Mouse (Mus musculus) heart, adult 2 months (tissue): ENCODE results near the gene Gm20917. TPM values are rescaled to one million over a fixed set of nuclear protein-coding genes. Genes with fewer than 3 reads are reported as not detected.
"Not testable (repeated sequence)": the region's sequence is repeated elsewhere in the genome, so short reads cannot be mapped to it uniquely, and the experiment has no call there.

ENCODE experiments used
- DNase-seq, 2 experiments: peaks; one replicate each; pipeline ENCODE4 v3.0.0; 2021
- H3K27ac ChIP-seq: fragments of 200-600 bp; 2 replicates; pipeline ENCODE4 v1.8.1; 2022
- H3K27me3 ChIP-seq: fragments of 200-500 bp; 2 replicates; pipeline ENCODE4 v1.6.1; 2012; ENCODE audit warnings: mild to moderate bottlenecking, low read length, inconsistent platforms, mixed read lengths; ENCODE audit not compliant: control insufficient read depth, insufficient read depth
- H3K36me3 ChIP-seq: fragments of 200-500 bp; 2 replicates; pipeline ENCODE4 v1.6.1; 2012; ENCODE audit warnings: low read length, inconsistent platforms; ENCODE audit not compliant: control insufficient read depth, insufficient read depth
- H3K4me1 ChIP-seq: fragments of 200-500 bp; 2 replicates; pipeline ENCODE4 v1.6.1; 2011; ENCODE audit warnings: low read length; ENCODE audit not compliant: control insufficient read depth, insufficient read depth
- H3K4me3 ChIP-seq: fragments of 200-600 bp; 2 replicates; pipeline ENCODE4 v1.8.1; 2022
- H3K79me2 ChIP-seq: fragments of 200-500 bp; replicated peaks from 2 replicates; pipeline ENCODE4 v1.6.1; 2012; ENCODE audit warnings: mild to moderate bottlenecking, inconsistent platforms, low read length, moderate library complexity, mixed read lengths; ENCODE audit not compliant: control insufficient read depth, insufficient read depth
- H3K9ac ChIP-seq: fragments of 200-500 bp; 2 replicates; pipeline ENCODE4 v1.6.1; 2012; ENCODE audit warnings: low read depth, mild to moderate bottlenecking, control low read depth, inconsistent platforms, low read length, mixed read lengths
- WGBS: fragments of 180-500 bp; shearing (Covaris S2); methylation state at CpG from one replicate; pipeline ENCODE4 v1.1.7; 2018; 5-methylcytosine and 5-hydroxymethylcytosine counted together
- intact Hi-C: fragments of 180-260 bp; cut with DNase I; formaldehyde crosslinking; loops from one replicate; pipeline ENCODE4 v1.15.1; 2025
- long read RNA-seq: library from polyadenylated mRNA; stranded (forward); transcript quantifications from one replicate; pipeline ENCODE4 v2.0.0, GENCODE M21; 2021
- polyA plus RNA-seq: library from polyadenylated mRNA; depleted of rRNA; stranded (reverse); fragments of >200 nt; gene quantifications from 2 replicates; pipeline ENCODE4 v1.2.3, GENCODE M21; 2012; rRNA removed
- total RNA-seq, 2 experiments: library from RNA; stranded (reverse); gene quantifications; 2 replicates each; pipeline ENCODE4 v1.2.3; 2021

Gm20917 gene
- not detected for total RNA-seq
- not detected in 2 replicates for polyA plus RNA-seq
- long read RNA-seq: 0 reads

DNA sequence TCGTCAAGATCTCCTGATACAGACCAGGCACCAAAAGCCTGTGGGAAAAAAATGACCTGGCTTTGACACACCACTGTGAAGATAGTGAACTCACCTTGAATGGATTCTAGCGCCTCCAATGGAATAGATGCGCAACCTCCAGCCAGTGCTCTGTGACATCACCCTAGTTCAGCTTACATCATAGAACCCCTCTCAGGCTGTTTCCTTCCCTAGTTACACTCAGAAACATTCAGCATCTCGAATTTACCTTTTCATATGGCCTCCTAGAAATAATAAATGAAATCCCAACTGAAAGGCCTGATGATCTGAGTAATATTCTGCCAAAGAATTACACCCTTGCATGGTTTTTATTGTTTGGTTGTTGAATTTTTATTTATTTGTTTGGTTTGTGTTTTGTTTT lies at the start of gene Gm20917:
Gene Gm20917 (minus strand): TSS at position 101 of the 400 bp plus-strand sequence.
- H3K36me3 ChIP-seq, H3K27me3 ChIP-seq: not testable (repeated sequence)

More for the DNA sequence above, at the start of gene Gm20917:
- H3K9ac ChIP-seq, intact Hi-C loops, H3K27ac ChIP-seq, H3K4me3 ChIP-seq, H3K4me1 ChIP-seq, DNase-seq, H3K79me2 ChIP-seq: not testable (repeated sequence)
- no CpG with 5 or more reads among the region's 4 CpGs for WGBS

Other genes with a start within 250 kb of the Gm20917 start
- not detected for gene Gm20916, start 168.4 kb upstream of the Gm20917 start, total RNA-seq
- gene Gm20916, start 168.4 kb upstream of the Gm20917 start, polyA plus RNA-seq: not detected in 2 replicates